Mouse (Mus musculus): ENCODE results near the gene Rab3il1.

DNA sequence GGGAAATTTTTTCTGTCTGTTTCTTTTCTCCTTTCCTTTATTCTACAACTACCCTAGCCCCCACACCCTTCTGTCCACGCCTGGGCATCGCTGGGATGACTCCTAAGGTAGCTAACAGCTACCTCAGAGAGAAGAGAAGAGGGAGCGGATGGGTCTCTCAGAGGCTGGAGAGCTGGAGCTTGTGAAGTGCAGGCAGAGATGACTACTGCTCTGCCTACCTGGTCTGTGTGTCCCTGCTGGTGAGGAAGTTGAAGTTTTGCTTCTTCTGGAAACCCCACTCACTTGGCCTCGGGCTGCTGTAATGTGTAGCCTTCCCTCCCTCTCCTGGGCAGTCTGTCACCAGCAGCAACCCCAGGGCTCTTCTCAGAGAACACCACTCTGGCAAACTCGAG, 46.7 kb upstream of the Rab3il1 start:
- TF ChIP-seq CTCF (conservative IDR thresholded peaks at IDR 0.05; ENCODE audit: low read length) (no peak), POU5F1 (IDR thresholded peaks at IDR 0.05; ENCODE audit: borderline replicate concordance, low read length) (no peak)

All from E14TG2a.4 (cell line).